Mouse (Mus musculus) embryonic facial prominence, embryonic 14.5 days (tissue): Measurements from ENCODE around the gene Arhgap32. TPM values are rescaled to one million over a fixed set of nuclear protein-coding genes. Genes with fewer than 3 reads are reported as not detected.

Experiments
- ATAC-seq: fragments of 200-750 bp; cut with Nextera tagmentation; 2 replicates; pipeline ENCODE4 v1.8.0; 2017; ENCODE audit warnings: low read depth, moderate number of reproducible peaks, moderate TSS enrichment
- DNase-seq: peaks from one replicate; pipeline ENCODE4 v3.0.0-alpha.2; 2015; ENCODE audit warnings: low spot score
- H3K27ac ChIP-seq: fragments of 300-500 bp; sonication (generic); replicated peaks from 2 replicates; pipeline ENCODE4 v1.5.1; 2014; ENCODE audit warnings: low read depth, mild to moderate bottlenecking, low read length, moderate library complexity
- H3K27me3 ChIP-seq: fragments of 300-500 bp; sonication (generic); replicated peaks from 2 replicates; pipeline ENCODE4 v1.6.1; 2014; ENCODE audit warnings: low read length; ENCODE audit not compliant: control insufficient read depth, insufficient read depth
- H3K36me3 ChIP-seq: fragments of 300-500 bp; sonication (generic); 2 replicates; pipeline ENCODE4 v1.6.1; 2014; ENCODE audit warnings: low read length, mixed read lengths; ENCODE audit not compliant: control insufficient read depth, insufficient read depth
- H3K4me1 ChIP-seq: fragments of 300-500 bp; sonication (generic); 2 replicates; pipeline ENCODE4 v1.6.1; 2014; ENCODE audit warnings: antibody characterized with exemption, low read length; ENCODE audit not compliant: control insufficient read depth, insufficient read depth
- H3K4me2 ChIP-seq: fragments of 300-500 bp; sonication (generic); 2 replicates; pipeline ENCODE4 v1.6.1; 2014; ENCODE audit warnings: low read depth, mild to moderate bottlenecking, low read length, moderate library complexity, mixed read lengths
- H3K4me3 ChIP-seq: fragments of 300-500 bp; sonication (generic); 2 replicates; pipeline ENCODE4 v1.5.1; 2014; ENCODE audit warnings: low read depth, mild to moderate bottlenecking, low read length
- H3K9ac ChIP-seq: fragments of 300-500 bp; sonication (generic); 2 replicates; pipeline ENCODE4 v1.6.1; 2014; ENCODE audit warnings: low read depth, mild to moderate bottlenecking, low read length, moderate library complexity, mixed read lengths
- H3K9me3 ChIP-seq: fragments of 300-500 bp; sonication (generic); 2 replicates; pipeline ENCODE4 v1.6.1; 2016; ENCODE audit warnings: low read length; ENCODE audit not compliant: control insufficient read depth
- WGBS: fragments of 180-500 bp; shearing (Covaris S2); extraction: QIAGEN DNeasy Blood & Tissue Kit; methylation state at CpG from one replicate; pipeline ENCODE4 v1.1.7; 2014; 5-methylcytosine and 5-hydroxymethylcytosine counted together
- polyA plus RNA-seq: library from polyadenylated mRNA; unstranded; fragments of >200 nt; fragmentation: Nextera tagmentation; extraction: Ambion mirVana; gene quantifications from 2 replicates; pipeline ENCODE4 v1.2.1, GENCODE M21; 2014

Arhgap32 gene
- polyA plus RNA-seq, 1 experiment from 2014 or later: 10.9 TPM

GRCm38 (mm10) chr9:32143451-32143850 lies 27.5 kb downstream of the Arhgap32 start:
- no peak overlapping the region for H3K4me3 ChIP-seq
- H3K27ac ChIP-seq: no peak overlapping the region
- H3K36me3 ChIP-seq: no peaks in the 10 kb centered on the region
- H3K4me2 ChIP-seq: no peak overlapping the region
- 75% methylated on average over 3 of the region's 3 CpGs for WGBS
- DNase-seq (no peak), ATAC-seq (no peak)
- no peaks in the 10 kb centered on the region for H3K4me1 ChIP-seq
- H3K9me3 ChIP-seq: no peaks in the 10 kb centered on the region
- H3K27me3 ChIP-seq: no peaks in the 10 kb centered on the region
- H3K9ac ChIP-seq: no peak overlapping the region

DNA sequence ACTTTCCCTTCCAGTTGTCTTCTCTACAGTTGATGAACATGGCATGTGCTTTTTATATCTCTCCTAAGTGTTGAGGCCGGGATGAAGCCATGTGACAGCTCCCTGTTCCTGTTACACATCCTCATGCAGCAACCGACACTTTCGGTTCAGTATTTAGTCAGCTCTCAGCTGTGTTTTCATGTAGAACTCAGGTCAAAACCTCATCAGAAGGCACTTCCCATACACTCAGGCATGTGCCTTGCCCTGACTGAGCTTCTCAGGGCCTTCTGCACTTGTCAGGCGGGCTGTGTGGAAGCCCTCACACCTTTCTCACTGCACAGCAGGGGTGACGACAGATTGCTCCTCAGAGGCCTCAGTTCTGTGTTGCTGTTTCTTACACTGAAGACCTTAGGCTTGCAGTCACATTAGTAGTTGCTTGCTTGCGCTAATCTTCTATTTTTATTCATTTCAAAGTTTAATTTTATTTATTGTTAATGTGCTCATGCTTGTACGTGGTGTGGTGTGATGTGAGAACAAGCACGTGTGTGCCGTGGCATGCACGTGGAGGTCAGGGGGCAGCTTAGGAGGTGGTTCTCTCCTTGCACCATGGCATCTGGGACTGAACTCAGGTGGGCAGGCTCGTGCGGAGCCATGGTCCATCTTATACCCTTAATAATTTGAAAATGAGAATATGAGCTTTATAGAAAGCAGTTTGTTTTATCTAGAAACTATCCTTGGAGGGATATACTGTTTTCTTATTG lies 30.5 kb downstream of the Arhgap32 start:
- H3K4me3 ChIP-seq: no peak overlapping the region
- H3K9me3 ChIP-seq: no peaks in the 10 kb centered on the region
- peak; percentile 10 for DNase-seq
- no peaks in the 10 kb centered on the region for H3K27me3 ChIP-seq
- ATAC-seq: no peak
- H3K4me2 ChIP-seq: no peak overlapping the region
- 67% methylated on average over 12 of the region's 12 CpGs for WGBS
- H3K36me3 ChIP-seq: no peaks in the 10 kb centered on the region
- no peaks in the 10 kb centered on the region for H3K4me1 ChIP-seq
- no peak overlapping the region for H3K27ac ChIP-seq
- no peak overlapping the region for H3K9ac ChIP-seq

DNA sequence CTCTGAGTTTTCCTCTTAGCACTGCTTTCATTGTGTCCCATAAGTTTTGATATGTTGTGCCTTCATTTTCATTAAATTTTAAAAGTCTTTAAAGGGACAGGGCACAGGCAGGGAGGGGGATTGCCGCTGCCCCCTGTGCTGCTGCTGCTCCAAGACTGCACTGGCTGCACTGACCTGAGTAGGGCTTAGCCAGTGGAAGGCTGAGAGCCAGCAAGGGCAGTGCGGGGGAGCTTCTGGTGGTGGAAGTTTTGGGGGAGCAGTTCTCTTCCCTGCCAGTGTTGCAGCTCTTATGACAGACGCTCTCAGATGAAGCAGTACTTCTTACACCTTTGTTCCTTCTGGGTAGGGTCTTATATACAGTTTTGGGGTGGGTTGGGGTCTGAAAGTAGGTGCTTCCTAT lies 33.3 kb downstream of the Arhgap32 start:
- Histone ChIP-seq H3K27me3 (no peaks in the 10 kb centered on the region), H3K4me3 (no peak overlapping the region), H3K36me3 (0 out of 2 replicates have a peak, but pooled peaks cover 9% of the 10 kb centered on the region), H3K4me1 (no peaks in the 10 kb centered on the region), H3K27ac (no peak overlapping the region), H3K4me2 (no peak overlapping the region), H3K9ac (no peak overlapping the region), H3K9me3 (no peaks in the 10 kb centered on the region)
- WGBS: 82% methylated on average over 3 of the region's 3 CpGs
- DNase-seq (no peak), ATAC-seq (no peak)

DNA sequence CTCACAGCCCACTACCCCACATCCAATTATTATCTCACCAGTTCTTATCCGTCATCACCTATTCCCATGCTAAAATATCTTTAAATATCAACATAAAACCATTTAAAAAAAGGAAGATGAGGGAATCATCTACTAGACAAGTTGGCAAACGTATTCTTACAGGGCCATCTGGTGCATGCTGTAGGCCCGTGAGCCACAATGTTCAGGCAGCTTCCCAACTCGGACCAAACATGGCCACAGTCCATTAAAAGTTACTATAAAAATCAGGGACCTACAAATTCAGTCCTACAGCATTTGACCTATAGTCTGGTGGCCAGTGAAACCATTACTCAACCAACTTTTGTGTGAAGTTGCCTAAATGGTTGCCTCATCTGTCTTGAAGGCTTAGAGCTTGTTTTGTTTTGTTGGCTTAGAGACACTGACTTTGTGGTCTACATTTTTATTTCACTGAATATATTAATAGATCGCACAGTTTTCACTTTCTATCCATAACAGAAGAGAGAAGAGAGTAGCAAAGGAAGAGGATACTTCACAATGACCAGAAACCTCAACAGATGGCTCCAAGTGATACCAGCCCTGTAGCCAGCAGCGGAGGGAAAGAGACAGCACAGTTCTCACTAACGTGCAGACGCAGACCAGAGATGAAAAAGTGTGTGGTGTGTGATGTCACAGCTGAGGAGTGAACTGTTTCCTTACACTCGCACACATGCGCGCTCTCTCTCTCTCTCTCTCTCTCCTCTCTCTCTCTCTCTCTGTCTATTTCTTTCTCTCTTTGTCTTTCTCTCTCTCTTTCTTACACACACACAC lies 34.1 kb downstream of the Arhgap32 start:
- ATAC-seq: no peak
- WGBS: 87% methylated on average over 11 of the region's 11 CpGs

DNA sequence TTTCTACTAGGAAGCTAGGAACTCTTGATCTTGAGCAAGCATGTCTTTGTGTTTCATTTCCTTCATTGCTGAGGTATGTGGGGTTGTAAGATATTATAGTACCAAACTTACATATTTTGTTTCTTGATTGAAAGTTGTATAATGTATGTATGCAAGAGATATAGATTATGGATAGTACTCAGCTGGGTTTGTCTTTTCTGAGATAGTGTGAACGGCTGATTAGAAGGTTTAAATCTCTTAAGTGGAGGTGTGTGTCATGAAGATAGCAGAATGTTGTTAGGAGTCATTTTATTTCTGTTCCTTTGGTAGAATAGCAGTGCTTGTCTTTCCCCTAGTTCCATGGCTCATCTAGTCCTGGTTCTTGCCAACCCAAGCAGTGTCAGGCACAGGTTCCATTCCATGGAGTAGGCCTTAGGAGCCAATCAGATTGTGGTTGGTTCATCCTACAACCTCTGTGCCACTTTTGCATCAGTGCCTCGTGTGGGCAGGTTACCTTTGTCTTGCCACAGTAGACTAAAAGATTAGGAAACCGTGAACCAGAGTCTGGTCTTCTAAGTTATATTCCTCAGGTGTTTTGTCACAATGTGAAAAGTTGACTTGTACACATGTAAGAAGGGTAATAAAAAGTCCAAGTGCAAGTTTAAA lies 38.9 kb downstream of the Arhgap32 start:
- H3K4me1 ChIP-seq: no peaks in the 10 kb centered on the region
- H3K9me3 ChIP-seq: no peaks in the 10 kb centered on the region
- no peak overlapping the region for H3K27ac ChIP-seq
- DNase-seq (no peak), ATAC-seq (no peak)
- 83% methylated on average over 3 of the region's 3 CpGs for WGBS
- no peak overlapping the region for H3K9ac ChIP-seq
- H3K36me3 ChIP-seq: 0 out of 2 replicates have a peak, but pooled peaks cover 9% of the 10 kb centered on the region
- H3K4me3 ChIP-seq: no peak overlapping the region
- H3K4me2 ChIP-seq: no peak overlapping the region
- H3K27me3 ChIP-seq: no peaks in the 10 kb centered on the region

More for the DNA sequence above, 34.1 kb downstream of the Arhgap32 start:
- no peaks in the 10 kb centered on the region for H3K4me1 ChIP-seq
- DNase-seq: no peak
- 0 out of 2 replicates have a peak, but pooled peaks cover 9% of the 10 kb centered on the region for H3K36me3 ChIP-seq
- no peaks in the 10 kb centered on the region for H3K9me3 ChIP-seq
- H3K4me3 ChIP-seq: no peak overlapping the region
- no peak overlapping the region for H3K27ac ChIP-seq
- no peak overlapping the region for H3K4me2 ChIP-seq
- no peak overlapping the region for H3K9ac ChIP-seq
- H3K27me3 ChIP-seq: no peaks in the 10 kb centered on the region

GRCm38 (mm10) chr9:32156706-32157105 lies 40.8 kb downstream of the Arhgap32 start:
- H3K4me1 ChIP-seq: no peaks in the 10 kb centered on the region
- WGBS: 84% methylated on average over 4 of the region's 4 CpGs
- 0 out of 2 replicates have a peak, but pooled peaks cover 9% of the 10 kb centered on the region for H3K36me3 ChIP-seq
- H3K27ac ChIP-seq: no peak overlapping the region
- no peak for DNase-seq
- no peak for ATAC-seq
- H3K4me3 ChIP-seq: no peak overlapping the region
- no peak overlapping the region for H3K9ac ChIP-seq
- H3K4me2 ChIP-seq: no peak overlapping the region
- no peaks in the 10 kb centered on the region for H3K9me3 ChIP-seq
- no peaks in the 10 kb centered on the region for H3K27me3 ChIP-seq

DNA sequence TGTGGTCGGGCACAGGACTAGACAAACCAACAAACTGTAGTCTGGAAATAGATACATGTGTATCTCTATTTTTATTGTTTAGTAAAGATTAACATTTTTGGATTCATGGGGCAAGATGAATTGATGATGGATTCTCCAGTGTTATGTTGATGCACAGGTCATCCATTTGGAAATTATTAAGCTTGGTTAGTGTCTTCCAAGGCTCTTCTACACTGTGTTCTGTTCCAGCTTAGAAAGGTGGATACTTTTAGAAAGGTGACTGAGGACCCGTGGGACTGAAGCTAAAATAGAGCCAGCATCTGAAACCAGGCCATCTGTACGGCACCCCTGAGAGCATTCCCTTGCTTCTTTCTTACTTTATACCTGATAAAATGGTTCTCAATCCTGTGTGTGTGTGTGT lies 41.3 kb downstream of the Arhgap32 start:
- DNase-seq (no peak), ATAC-seq (no peak)
- H3K4me1 ChIP-seq: no peaks in the 10 kb centered on the region
- WGBS: 74% methylated on average over 3 of the region's 3 CpGs
- H3K4me2 ChIP-seq: no peak overlapping the region
- H3K4me3 ChIP-seq: no peak overlapping the region
- H3K9me3 ChIP-seq: no peaks in the 10 kb centered on the region
- H3K27me3 ChIP-seq: no peaks in the 10 kb centered on the region
- 0 out of 2 replicates have a peak, but pooled peaks cover 9% of the 10 kb centered on the region for H3K36me3 ChIP-seq
- H3K27ac ChIP-seq: no peak overlapping the region
- H3K9ac ChIP-seq: no peak overlapping the region

GRCm38 (mm10) chr9:32158837-32159543 lies 43.1 kb downstream of the Arhgap32 start:
- Histone ChIP-seq H3K4me3 (no peak overlapping the region), H3K4me2 (no peak overlapping the region), H3K4me1 (no peaks in the 10 kb centered on the region), H3K27me3 (no peaks in the 10 kb centered on the region), H3K9me3 (no peaks in the 10 kb centered on the region), H3K27ac (no peak overlapping the region), H3K36me3 (0 out of 2 replicates have a peak, but pooled peaks cover 1% of the 10 kb centered on the region), H3K9ac (no peak overlapping the region)
- peak; percentile 72 for DNase-seq
- ATAC-seq: peak; percentile 82
- 28% methylated on average over 3 of the region's 3 CpGs for WGBS
